Mouse (Mus musculus): ENCODE measurements around the gene Slc12a1.

The Slc12a1 gene

DNA sequence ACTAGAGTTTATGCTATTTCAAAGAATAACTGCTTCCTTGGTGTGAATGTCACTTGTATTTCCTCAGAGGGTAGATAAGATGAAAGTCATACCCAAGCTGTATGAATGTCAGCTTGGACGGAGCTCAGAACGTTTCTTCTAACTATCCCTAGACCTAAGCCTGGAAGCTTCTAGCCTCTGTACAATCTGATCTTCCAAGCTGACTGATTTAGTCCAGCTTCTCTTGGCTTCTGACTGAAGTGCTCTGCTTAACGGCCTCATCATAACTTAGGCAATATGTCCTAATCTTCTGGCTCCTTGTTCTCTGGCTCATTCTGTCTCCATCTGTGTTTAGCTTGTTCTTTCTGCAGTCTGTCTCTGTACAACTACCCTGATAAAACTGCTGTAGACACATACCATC lies 102.3 kb downstream of the Slc12a1 start:
- DNase-seq (ENCODE audit: low spot score) = no peak

DNA sequence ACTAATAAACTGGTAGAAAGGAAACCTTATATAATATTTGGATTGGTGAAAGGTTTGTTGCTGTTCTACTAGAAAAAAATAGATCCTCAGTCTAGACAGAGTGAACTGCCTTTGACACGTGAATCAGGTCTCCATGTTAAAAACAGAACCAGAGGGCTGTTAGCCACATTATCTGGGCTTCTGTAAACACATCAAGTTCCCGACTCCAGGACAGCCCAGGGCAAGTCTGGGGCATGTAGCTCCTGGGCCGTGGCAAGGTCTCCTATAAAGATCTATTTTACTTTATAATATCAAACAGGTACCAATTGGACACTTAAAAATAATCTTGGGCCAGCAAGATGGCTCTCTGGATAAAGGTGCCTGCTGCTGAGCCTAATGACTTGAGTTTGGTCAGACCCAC lies 103.6 kb downstream of the Slc12a1 start:
- no peak for DNase-seq (ENCODE audit: low spot score)

DNA sequence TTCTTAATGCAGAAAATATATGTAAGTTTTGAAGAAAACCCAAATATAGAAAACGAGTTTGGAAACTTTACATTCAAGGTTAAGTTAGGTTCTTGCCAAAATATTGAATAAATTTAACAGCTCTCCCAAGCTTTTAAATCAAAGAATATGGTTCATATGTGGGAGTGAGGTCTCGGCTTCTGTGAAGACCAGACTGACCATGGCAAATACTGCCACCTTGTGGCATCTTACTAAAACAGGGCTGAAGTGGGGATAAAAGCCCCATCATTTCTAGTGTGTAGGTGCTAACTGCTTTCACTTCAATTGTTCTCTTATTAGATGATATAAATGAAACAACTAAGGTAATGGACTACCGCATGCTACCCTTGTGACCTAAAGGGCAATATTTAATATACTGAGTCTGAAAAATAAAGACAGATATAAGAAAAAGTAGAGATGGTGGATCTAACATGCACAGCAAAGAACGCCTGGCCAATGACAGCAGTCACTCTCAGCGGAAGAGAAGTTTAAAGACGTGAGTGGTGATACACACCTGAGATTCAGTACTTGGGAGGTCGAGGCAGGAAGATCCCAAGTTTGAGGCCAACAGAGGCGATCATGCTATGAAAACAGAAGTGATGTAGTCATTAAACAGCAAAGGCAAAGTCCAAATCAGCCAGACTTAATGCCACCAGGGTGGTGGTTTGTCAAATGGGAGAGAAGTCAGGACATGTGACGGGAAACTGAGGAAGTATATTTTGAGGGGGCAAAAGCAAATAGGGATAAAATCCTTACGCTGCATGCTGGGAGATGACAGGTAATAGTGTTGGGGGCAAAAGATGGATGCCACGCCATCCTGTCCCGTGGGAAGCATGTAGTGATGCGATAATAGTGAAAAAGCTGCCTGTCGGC lies 107.2 kb downstream of the Slc12a1 start:
- DNase-seq (ENCODE audit: low spot score) = peak; percentile 74

DNA sequence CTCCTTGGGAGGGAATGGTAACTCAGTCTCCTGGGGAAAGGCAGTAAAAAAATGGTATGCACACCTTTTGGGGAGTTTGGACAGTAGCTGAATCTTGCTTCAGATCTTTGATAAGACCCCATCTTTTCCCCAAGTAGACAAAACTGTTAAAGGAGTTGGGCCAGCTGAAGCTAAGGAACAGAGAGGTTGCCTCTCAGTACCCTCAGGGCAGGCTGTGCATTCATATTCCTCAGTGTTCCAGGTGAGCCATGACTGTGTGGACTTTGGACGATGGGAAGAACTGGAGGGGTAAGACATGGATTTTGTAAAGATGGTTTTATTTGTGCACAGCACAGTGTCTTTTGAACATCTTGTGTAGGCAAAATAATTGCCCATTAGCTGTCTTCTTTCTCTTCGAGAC lies 108.0 kb downstream of the Slc12a1 start:
- DNase-seq (ENCODE audit: low spot score) = no peak

DNA sequence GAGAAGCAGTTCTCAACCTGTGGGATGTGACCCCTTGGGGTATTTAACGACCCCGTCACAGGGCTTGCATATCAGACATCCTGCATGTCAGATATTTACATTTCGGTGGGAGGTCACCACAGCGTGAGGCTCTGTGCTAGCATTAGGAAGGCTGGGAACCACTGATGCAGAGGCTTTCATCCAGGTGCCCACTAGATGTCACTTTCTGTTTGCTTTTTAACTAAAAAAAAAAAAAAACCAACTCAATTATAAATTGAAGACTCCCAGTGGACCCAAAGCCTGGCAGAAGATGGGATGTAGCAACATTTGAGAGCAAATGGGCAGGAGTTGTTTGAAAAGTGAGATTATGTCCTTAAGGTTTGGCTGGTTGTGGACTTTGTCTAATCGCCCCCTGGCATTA lies 110.8 kb downstream of the Slc12a1 start:
- DNase-seq (ENCODE audit: low spot score) = peak; percentile 61

DNA sequence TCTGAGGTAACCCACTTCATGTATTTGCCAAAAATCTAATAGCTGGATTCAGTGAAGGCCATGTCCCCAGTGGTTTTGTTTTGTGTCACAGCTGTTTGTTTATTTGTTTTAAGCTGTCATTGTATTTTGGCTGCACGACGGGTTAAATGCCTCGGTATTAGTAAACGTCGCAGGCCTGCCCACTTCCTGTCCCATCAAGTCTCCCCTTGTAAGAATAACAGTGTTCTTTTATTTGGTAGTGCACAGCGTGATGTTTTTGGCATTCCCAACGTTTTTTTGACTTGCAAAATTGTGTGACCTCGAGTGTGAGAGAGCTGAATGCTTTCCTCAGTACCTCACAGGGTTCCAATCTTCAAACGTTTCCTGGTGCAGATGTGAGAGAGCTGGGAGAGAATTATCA lies 111.4 kb downstream of the Slc12a1 start:
- DNase-seq (ENCODE audit: low spot score) = no peak

DNA sequence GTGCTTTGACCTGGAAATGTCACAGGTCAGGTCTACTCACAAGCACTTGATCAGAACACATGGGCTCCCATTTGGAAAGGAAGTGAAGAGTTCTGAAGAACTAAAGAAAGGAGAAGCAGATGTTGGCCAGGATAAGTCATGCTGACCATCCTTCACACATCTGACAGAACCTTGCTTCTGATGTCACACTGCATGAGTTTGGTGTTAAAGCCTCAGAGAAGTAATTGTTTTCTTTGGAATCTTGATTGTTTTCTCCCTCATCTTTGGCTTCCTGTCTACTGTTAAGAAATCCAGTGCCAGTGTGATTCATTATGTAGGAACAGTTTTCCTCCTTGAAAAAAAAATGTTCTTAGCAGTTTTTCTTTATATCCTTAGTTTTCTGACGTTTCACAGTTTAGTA lies 116.6 kb downstream of the Slc12a1 start:
- no peak for DNase-seq (ENCODE audit: low spot score)

DNA sequence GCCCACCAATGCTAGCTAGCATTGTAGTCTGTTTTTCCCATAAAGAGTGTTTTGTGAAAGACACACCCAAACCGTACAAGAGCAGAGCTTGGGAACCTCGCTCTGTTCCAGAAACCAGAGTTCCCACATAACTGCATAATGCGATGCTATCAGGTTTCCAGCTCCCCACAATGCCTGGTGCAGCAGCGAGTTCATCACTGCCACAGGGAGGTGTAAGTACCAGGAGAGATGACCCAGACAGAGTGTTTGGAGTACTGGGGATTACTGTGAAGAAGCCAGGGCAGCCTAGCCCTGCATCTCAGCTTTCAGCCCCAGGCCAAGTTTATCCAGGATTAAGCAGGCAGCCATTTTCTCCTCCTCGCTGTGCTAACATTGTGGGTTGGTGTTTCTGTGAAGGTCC lies 123.3 kb downstream of the Slc12a1 start:
- no peak for DNase-seq (ENCODE audit: low spot score)

DNA sequence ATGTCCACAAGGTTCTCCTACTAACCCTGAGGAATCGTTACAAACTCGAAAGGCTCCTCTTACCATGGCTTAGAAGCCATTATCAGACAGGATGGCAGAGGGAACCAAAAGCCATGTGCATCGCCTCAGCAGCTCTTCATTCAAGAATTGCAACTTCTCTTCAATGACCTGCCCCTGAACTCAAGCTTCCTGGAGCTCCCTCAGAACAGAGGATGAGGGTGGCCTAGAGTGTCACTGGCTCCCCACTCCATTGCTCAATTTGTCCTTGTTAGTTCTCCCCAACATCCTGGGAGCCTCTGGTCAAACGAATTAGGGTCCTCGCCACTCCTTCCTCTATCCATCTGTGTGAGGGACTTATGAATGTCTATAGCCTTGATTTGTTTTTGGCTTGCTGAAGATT lies 124.4 kb downstream of the Slc12a1 start:
- DNase-seq (ENCODE audit: low spot score) = no peak

DNA sequence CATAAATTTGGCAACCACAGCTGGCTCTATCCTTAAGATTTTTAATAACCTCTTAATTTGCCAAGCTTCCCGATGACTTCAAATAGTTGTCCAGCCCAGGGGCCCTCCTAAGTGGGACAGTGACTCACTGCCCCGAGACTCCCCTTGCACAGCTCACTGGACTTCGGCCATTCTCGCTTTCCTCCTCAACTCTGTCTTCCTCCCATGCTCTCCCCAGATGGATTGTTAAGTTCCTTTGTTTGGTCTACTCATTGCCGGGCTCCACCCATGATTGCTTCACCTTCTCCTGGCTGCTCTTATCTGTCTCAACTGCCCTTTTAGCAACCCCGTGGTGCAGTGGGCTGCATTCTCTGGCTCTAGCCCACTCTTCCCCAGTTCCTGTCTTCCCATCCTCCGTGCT lies 126.2 kb downstream of the Slc12a1 start:
- no peak for DNase-seq (ENCODE audit: low spot score)

Measured in retina, embryonic 14.5 days (tissue).